Mouse (Mus musculus) mesoderm, embryonic 11.5 days (tissue): ENCODE data around the gene Trappc3.

Experiments
- DNase-seq: peaks from one replicate; pipeline ENCODE4 v3.0.0-alpha.2; 2012; ENCODE audit warnings: low read depth, low spot score

Gene Trappc3

DNA sequence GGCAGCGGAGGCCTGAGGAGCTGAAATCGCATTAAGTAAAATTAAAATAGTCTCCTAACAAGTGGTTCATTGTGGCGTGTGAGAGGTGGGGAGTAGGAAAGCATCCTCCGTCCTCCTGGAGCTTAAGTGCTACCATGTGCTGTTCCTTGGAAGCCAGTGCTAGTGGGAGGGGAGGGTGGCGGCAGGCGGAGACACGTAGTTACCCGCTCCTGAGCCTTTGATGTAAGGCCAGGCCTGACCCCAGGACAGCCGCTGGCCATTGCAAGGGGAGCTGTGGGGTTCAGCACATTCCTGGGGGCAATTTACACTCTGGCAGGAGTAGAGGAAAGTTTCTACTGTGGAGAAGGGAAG lies 16.4 kb downstream of the Trappc3 start:
- DNase-seq: peak; percentile 52

DNA sequence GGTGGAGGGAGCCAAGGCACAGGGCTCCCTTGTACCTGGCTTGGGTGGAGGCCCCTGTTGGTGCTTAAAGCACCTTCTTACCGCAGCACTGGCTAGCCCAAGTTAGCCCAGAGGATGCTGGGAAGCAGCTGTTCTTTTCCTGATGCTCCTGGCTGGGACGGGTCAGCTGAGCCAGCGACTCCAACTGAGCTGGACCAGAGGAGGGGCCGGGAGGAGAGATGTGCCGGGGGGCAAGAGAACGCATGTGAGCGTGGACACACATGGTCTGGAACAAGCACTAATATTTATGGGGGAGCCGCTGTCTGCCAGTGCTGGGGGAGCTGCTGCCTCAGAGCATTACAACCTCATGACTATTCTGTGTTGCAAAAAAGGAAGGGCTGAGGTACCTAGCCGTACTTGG lies 16.8 kb downstream of the Trappc3 start:
- no peak for DNase-seq

GRCm38 (mm10) chr4:126281706-126282105 lies 19.6 kb downstream of the Trappc3 start:
- DNase-seq: no peak

DNA sequence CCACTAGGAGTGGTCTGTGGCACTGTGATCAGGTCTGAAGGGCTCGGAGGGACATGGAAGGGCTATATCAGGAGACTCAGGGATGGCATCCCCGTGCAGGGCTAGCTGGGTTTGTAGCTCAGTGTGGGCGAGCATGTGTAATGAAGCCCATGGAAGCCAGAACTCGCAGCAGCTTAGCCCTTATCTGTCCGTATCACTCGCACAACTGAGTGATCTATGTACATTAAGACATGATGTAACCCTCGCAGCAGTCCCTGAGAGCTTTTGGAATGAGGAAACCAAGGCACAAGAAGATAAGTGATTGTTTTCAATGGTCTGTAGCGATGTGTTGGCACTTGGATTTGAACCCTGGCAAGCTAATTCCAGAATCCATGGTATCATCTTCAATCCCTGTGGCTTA lies 21.5 kb downstream of the Trappc3 start:
- no peak for DNase-seq

- no peak for DNase-seq
Observed at GRCm38 (mm10) chr4:126286492-126286891, 24.4 kb downstream of the Trappc3 start, which contains the start of gene Col8a2. Gene Col8a2, plus strand, starts transcription at chr4:126286793.

DNA sequence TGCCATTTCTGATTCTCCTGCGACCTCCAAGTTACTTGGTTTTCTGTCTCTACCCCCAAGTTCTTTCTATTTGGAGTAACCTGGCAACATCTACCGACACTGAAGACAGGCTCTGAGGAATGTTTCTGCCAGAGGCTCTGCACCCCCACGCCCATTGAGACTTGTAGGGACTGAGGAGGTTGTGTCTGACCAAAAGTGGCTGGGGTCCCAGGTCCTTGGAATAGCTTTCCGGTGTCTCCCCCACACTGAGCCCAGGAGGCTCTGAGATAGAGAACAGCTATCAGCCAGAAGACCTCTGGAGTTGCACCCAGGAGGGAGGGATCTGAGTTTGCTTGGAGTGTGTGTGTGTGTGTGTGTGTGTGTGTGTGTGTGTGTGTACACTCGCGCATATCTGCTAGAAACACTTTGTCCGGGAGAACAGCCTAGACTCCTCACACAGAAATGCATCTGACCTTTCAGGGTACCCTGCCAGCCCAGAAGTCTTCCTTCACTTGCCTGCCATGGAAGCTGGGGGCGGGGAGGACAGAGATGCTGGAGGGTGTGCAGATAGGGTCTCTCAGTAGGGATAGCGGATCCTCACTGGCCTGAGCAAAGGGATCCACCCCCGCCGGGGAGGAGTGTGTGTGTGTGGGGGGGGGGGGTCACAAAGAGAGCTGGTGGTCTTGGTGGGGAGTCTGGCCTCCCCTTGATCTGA lies 25.3 kb downstream of the Trappc3 start:
- DNase-seq: no peak

DNA sequence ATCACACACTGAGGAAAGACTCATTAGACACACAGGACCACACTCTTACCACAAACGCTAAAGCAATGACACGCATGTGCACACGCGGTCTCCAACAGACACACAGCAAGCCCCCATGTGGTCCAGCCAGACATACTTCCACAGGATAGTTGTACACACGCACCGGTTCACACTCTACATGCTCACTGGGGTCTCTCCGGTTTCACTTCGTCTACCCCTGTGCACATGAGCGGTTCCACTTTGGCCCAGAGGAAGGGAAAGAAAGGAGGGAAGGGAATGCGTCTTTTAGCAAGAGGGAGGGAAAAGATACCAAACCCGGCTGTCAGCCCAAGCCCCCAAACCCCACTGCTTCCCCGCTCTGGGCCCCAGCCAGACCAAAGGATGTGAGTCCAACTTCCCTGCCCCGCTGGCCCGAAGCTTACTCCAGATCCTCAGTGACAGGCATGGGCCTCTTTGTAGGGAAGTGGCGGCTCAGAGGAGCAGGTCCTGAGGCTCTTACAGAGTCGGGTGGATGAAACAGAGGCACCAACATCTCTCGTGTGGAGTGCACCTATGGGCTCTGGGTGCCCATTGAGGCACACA lies 26.1 kb downstream of the Trappc3 start:
- DNase-seq: no peak

DNA sequence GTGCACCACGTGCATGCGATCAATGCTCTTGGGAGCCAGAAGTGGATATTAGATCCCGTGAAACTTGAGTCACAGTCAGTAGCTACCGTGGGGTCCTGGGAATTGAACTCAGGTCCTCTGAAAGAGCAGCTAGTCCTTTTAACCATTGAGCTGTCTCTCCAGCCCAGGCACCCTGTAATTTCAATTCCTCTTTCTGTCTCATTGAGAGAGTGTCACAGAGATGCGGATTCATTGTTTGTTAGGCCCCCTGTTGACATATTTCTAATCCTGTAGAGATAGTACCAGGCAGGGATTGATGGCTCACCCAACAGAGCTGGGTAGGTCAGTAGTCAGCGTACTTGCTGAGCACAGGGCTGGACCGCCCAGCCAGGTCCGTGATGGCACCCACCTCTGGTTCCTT lies 28.2 kb downstream of the Trappc3 start:
- no peak for DNase-seq

GRCm38 (mm10) chr4:126291196-126291595 lies 29.1 kb downstream of the Trappc3 start:
- DNase-seq: no peak

DNA sequence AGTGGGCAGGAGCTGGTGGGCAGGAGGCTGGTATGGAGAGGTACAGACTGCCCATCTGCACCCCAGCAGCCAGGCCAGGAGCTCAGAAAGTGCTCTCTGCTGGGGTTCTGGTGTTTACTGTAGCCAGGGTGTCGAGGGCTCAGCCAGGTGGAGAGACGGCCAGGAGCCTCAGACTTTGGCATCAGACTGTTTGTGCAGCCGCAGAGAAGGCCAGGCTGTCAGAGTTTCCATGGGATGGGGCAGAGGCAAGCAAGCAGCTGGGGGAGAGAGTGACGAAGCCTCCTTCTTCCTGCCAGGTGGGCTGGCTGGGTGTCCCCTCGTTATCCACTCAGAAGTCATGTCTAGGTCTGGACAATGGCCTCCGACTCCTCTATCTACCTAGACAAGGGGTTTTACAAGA lies 33.0 kb downstream of the Trappc3 start:
- no peak for DNase-seq

- no peak for DNase-seq
Observed at GRCm38 (mm10) chr4:126295937-126296336, 33.8 kb downstream of the Trappc3 start.

GRCm38 (mm10) chr4:126296617-126297101 lies 34.5 kb downstream of the Trappc3 start:
- no peak for DNase-seq

- peak; percentile 55 for DNase-seq
Observed at GRCm38 (mm10) chr4:126300916-126301583, 38.9 kb downstream of the Trappc3 start.

GRCm38 (mm10) chr4:126301584-126302309 lies 39.6 kb downstream of the Trappc3 start:
- DNase-seq: peak; percentile 44

GRCm38 (mm10) chr4:126303877-126304276 lies 41.8 kb downstream of the Trappc3 start:
- DNase-seq: no peak

GRCm38 (mm10) chr4:126305428-126305827 lies 43.3 kb downstream of the Trappc3 start:
- DNase-seq: no peak

- DNase-seq: no peak
Observed at GRCm38 (mm10) chr4:126306058-126306457, 43.9 kb downstream of the Trappc3 start.

DNA sequence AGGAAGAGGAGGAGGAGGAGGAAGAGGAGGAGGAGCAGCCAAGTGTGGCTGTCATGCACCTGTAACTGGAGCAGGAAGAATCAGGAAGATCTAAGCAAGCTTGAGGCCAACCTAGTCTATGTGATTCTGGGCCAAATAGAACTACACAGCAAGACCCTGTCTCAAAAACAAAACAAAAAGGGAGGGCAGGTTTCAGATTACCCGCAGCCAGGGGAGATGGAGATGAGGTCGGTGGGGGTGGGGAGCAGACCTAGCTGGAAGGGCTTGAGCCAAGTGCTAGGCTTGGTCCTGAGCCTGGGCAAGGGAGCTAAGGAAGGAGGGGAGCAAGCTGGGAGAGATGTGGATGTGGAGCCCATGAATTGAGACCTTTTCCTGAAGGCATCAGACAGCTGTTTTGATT lies 44.7 kb downstream of the Trappc3 start:
- no peak for DNase-seq

DNA sequence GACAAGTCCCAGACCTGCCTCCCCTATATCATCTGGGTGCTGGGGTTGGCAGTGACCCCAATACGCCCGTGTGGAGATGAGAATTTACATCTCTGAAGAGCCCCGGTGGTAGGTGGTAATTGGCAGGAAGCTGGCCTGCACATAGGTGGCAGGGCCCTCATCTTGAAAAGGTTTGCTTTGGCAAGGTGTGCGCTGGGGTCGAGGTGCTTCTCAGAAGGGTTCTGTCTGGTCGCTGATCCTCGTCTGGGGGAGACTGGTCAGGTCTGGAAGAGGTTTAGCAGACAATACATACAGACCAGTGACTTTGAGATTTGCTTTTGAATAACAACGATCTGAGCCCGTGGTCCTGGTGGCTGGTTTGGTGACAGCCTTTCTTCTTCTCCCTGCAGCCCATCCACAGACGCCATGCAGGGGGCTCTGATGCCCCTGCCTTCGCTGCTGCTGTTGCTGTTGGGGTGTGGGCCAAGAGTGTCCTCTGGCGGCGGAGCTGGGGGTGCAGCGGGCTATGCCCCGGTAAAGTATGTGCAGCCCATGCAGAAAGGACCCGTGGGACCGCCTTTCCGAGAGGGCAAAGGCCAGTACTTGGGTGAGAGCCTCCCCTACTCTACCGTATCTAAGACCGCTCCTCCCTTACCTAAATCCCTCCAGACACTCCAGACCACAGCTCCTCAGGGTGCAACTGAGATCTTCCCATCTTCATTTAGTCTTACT lies 47.2 kb downstream of the Trappc3 start:
- DNase-seq: peak; percentile 53

- DNase-seq: peak; percentile 94
Observed at GRCm38 (mm10) chr4:126309922-126310309, 47.8 kb downstream of the Trappc3 start.

- no peak for DNase-seq
Observed at GRCm38 (mm10) chr4:126310344-126310743, 48.2 kb downstream of the Trappc3 start.
